Mouse (Mus musculus) adrenal gland, postnatal 4 days (tissue): Measurements from ENCODE around the gene Tox4. TPM values are rescaled to one million over a fixed set of nuclear protein-coding genes. Genes with fewer than 3 reads are reported as not detected.
A peak's percentile ranks its signal among the peaks of the same experiment; 100 is the strongest.
"Not testable (repeated sequence)": the region's sequence is repeated elsewhere in the genome, so short reads cannot be mapped to it uniquely, and the experiment has no call there.

Experiments used
- DNase-seq, 2 experiments: peaks; one replicate each; pipeline ENCODE4 v3.0.0; 2021 to 2022; ENCODE audit warnings: low spot score in 2 of 2, mixed read lengths in 2 of 2
- long read RNA-seq, 2 experiments: library from polyadenylated mRNA; stranded (forward); transcript quantifications; one replicate each; pipeline ENCODE4 v2.0.0; 2021
- total RNA-seq, 2 experiments: library from RNA; stranded (reverse); gene quantifications; 2 replicates each; pipeline ENCODE4 v1.2.3; 2021

Gene Tox4
- 10 to 100 TPM; 61.8 to 62.0 TPM for total RNA-seq
- long read RNA-seq, experiment 1, full-length matches to known transcripts: 1 of 36 reads
- long read RNA-seq, experiment 1, partial matches to known transcripts: 33 of 36 reads
- long read RNA-seq, experiment 1, other reads (novel, unspliced or antisense): 2 of 36 reads
- long read RNA-seq, experiment 2, full-length matches to known transcripts: 6 of 93 reads
- long read RNA-seq, experiment 2, partial matches to known transcripts: 83 of 93 reads
- long read RNA-seq, experiment 2, other reads (novel, unspliced or antisense): 4 of 93 reads

DNA sequence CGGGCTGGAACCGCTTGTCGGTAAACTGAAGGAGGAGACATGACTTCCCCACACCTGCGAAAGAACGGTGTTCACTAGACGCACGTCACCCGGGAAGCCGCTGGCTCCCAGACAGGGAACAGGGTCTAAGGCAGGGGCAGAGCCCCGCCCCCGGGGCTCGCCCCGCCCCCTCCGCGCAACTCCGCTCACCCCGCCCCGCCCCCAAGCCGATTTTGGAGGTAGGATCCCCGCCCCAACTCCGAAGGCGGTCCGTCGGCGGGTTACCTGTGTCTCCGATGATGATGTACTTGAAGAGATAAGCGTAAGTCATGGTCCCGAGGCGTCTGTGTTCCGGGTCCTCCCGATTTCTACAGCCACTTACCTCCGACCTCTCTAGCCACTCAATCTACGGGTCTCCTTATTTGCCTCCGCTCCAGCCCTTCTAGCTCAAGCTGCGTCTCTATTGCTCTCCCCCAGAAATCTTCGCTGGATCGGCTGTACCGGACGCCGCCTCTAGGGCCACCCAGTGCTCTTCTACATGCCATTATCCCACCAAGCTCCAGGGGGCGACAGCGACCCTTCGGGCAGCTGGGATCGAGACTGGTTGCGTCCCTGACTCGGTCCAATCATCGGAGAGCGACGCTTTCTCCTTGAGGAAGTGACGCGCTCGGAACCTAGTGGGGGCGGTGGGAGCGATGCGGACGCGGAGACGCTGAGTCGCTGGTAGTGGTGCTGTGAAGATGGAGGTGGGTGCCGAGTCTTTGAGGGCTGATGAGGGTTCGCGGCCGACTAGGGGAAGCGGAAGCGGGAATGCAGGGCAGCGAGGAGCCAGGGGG is at the start of gene Tox4, which contains the start of gene Rab2b:
Gene Tox4 (plus strand): TSS at position 215 of the 815 bp plus-strand sequence.
Gene Rab2b (minus strand): TSS at position 614 of the 815 bp plus-strand sequence.
- DNase-seq: peak; percentile 91 to 98

DNA sequence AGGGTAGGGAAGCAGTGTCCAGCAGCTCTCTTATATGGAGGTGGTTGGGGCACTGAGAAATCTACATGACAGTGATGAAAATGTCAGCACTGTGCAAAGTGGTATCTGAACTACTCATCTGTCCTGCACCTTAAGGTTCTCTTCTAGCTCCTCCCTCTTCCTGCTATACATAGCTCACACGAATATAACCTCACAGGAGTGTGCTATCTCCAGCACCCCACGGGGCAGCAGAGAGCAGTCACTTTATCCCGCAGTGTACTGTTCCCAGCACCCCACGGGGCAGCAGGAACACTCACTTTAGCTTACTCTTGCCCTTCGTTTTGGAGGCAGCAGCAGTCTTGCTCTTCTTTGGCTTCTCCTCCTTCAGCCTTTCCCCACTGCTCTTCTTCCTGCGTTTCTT is 46.7 kb upstream of the Tox4 start:
- no peak for DNase-seq

DNA sequence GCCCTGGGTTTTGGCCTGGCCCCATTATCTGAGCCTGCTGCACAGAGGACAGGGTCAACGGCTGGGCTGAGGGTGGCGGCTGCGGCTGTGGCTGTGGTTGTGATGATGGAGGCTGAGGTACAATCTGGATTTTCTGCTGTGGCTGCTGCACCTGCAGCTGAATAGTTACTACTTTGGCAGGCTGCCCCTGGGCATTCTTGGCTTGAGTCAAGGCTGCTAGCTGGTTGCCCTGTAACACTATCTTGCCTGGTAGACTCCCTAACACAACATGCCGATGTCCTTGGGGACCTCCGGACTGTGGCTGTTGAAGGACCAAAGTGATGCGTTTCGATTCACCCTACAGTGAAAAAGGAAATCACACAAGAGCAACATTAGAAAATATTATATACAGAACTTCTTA is 43.8 kb upstream of the Tox4 start:
- peak in 1 of 2 experiments; percentile 21 for DNase-seq

DNA sequence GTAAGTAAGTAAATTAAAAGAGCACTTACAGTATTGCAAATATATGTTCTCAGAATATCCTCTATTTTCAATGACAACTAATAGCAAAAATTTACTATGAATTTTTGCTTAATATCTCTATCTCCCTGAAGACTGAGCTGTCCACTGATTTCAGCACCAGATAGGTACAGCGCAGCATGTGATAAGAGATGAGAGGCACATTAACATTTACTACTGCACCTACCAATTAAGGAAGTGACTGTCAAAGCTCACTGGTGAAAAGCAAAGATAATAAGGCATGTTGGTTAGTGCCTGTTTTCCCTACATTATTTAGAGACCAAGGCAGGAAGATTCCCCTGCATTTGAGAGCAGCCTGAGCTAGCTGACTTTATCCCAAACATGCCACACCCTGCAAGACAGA is 42.7 kb upstream of the Tox4 start:
- DNase-seq: no peak

DNA sequence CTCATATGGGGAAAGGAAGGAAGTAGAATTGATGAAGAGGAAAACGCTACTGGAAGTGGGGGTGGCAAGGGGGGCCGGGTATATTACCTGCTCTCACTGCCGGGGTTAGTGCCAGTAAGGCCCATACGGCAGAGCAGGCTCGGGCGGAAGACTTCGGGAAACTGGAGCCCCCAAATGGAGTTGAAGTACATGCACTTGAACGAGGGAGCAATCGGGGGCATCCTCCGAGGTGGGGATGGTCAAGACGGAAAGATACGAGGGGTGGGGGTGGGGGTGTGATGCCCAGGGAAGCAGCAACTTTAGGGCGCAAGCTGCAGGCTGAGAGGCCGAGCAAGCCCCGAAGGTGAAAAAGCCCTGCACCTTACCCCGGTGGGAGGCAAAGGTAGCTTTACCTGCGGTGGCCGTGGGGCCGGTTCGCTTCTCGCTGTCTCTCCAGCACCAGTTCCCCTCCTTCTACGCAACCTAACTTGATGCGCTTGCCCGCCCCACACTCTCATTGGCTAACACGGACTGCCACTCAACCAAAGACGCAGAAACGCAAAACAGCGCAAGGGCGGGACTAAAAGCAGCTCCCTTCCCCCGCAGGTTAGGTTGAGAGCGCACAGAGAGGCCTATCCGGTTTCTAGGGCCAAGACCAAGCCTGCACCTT is 34.8 kb upstream of the Tox4 start:
- peak; percentile 97 to 99 for DNase-seq

DNA sequence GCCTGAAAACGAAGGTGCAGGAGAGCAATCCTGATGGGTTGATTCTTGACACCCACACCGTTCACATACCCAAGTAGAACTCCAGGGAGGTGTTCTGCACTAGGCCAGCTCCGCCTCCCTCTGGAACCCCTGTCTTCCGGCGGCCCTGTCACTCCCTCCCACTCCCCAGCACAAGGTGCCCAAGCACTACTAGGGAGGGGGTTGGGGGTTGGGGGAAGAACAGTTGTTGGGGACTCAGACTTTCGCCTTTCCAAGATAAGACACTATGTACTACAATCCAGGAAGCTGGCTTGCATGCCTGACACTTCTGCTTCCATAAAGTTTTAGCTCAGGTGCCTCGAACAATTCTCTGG is 34.3 kb upstream of the Tox4 start:
- DNase-seq: no peak

DNA sequence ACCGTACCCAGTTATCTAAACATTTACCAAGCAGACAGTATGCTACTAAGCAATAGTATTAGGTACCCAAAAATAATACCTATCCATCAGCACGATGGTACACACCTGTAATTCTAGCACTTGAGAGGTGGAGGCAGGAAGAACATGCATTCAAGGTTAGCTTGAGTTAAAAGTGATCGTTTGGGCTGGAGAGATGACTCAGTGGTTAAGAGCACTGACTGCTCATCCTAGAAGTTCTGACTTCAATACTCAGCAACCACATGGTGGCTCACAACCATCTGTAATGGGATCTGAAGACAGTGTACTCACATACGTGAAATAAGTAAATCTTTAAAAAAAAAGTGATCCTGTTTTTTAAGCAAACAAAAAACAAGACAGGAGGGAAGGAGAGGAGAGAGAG is 32.8 kb upstream of the Tox4 start:
- no peak for DNase-seq

DNA sequence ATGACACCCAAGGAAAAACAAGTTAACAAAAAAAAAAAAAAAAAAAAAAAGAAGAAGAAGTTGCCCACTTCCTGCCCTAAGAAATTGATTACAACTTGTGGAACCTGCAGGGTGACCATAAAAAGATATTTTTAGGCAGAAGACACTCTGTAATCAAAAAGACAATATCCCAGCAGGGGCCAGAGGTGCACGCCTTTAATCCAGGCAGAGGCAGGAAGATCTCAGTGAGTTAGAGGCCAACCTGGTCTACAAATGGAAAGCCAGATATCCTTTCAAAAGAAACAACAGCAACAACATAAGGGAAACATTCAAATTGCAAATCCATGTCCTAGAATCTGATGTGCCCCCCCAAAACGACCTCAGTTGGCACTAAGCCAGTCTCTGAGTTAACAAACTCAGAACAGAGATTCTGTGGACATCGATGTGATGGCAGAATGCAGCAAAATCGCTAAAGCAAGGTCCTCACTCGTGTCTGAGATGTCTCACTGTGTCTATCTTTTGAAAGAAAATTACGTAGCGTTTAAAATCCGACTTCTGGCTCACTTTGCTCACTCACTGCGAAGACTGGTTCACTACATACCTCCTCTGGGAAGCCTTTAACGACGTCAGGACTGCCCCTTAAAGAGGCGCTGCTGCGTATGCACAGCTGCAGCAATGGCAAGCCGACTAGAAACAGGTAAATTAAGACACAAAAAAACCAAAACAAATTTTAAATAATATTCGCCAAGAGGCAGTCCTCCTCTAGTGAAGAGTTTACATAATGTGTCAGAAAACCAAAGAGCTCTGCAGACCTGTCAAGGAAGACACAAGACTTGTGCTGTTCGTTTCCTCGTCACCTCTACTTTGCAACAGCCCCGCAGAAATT is 22.4 kb upstream of the Tox4 start:
- no peak for DNase-seq

DNA sequence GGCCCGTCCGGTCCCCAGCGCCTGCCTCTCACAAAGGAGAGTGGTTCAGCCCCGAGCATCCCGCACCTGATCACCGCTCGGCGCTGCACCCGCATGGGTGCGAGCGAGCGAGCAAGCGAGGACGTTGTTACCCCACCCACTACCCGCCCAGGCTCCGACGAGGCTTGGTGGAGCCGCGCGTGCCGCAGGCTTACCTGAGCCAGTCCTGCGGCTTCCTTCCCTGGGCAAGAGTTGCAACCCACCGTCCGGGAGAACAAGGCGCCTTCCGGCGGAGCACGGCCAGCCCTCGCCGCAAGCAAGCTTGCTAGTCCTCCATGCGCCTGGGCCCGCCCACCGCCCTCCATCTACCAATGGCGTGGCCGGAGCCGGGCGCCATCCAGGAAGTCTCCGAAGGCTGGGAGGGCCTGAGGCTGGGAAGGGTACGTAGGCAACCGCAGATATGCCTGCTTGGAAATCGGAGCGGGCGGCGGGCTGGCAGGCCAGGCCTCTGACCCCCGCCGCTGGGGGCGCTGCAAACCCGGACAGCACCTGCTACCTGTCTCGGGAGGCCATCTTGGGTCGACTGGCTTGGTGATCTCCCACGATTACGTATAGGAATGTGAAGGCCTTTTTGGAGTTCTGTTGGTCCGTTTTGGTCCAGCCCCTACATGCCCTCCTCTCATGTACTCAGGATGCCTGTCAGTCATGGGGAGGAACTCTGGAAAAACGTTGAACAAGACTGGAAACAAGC is 21.3 kb upstream of the Tox4 start, which contains the start of gene Chd8:
Gene Chd8 (minus strand): TSS at position 297 of the 730 bp plus-strand sequence.
- DNase-seq: peak; percentile 93 to 97

DNA sequence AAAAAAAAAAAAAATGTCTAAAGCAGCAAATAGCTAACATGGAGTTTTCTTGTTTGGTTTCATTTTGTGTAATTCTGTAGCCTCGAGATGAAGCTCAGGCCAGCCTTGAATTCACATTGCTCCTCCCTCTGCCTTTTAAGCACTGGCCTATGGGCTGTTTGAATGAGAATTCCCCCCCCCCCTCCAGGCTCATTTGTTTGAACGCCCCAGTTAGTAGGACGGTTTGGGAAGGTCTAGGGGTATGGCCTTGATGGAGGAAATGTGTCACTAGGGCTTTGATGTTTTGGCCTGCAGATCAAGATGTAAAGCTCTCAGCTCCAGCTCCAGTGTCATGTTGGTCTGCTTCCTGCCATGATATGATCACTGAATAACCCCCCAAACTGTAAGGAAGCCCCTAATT is 6.2 kb upstream of the Tox4 start:
- DNase-seq: no peak

DNA sequence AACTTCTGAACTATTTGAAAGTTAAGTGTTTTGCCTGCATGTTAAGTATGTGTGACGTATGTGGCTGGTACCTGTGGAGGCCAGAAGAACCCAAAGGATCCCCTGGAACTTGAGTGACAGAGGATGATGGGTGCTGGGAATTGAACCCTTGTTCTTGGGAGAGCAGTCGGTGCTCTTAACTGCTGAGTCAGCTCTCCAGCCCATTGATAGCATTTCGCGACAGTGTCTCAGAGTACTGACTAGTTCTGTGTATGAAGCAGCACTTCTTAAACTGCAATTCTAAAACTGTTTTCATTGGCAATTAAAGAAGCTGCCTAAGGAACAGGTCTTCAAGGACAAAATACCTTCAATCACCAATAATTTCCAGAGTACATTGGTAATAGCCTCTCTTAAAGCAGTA is 1.7 kb upstream of the Tox4 start:
- DNase-seq: no peak

DNA sequence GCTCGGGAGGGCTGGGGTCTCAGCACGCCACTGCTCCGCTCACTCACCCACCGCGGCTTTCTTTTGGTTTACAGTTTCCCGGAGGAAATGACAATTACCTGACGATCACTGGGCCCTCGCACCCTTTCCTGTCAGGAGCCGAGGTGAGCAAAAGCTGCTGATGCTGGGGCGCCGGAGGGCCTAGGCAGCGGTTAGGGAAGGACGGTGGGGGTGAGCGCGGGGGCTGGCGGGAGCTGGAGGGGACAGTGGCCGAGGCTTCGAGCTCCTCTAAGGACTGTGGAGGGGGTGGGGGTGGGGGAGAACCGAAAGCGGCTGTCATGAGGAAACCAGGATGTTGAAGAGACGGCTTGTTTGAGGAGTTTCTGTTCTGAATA is 788 bp downstream of the Tox4 start:
- no peak for DNase-seq

DNA sequence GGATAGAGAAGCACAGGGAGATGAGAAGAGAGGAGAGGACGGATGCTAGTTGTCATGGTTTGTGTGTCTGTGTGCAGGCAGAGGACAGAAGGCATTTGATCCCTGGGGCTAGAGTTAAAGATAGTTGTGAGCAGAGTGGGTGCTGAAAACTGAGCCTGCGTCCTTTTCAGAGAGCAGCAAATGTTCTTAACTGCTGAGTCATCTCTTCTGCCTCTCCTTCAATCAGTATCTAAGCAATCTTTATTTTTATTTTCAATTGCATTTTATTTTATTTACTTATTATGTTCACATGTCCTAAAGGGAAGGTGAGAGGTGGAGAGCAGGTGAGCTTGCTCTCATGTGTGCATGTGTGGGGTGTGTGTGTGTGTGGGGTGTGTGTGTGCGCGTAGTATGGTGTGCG is 4.7 kb downstream of the Tox4 start:
- no peak for DNase-seq

DNA sequence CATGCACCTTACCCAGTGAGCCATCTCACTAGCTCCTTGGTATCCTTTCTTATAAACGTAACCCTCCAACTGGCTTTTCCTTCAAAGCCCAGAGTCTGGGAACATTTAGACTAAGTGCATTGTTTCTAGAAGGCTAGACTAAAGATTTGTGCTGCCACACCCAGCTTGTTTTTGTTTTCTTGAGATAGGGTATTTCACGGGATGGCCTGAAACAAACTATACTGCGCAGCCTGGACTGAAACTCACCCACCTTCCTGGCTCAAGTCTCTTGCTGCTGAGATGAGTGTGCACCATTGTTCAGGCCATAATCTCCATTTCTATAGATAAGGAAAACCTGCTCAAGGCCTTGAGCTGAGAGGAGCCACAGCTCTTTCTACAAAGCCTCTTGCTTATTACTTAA is 5.2 kb downstream of the Tox4 start:
- DNase-seq: no peak

DNA sequence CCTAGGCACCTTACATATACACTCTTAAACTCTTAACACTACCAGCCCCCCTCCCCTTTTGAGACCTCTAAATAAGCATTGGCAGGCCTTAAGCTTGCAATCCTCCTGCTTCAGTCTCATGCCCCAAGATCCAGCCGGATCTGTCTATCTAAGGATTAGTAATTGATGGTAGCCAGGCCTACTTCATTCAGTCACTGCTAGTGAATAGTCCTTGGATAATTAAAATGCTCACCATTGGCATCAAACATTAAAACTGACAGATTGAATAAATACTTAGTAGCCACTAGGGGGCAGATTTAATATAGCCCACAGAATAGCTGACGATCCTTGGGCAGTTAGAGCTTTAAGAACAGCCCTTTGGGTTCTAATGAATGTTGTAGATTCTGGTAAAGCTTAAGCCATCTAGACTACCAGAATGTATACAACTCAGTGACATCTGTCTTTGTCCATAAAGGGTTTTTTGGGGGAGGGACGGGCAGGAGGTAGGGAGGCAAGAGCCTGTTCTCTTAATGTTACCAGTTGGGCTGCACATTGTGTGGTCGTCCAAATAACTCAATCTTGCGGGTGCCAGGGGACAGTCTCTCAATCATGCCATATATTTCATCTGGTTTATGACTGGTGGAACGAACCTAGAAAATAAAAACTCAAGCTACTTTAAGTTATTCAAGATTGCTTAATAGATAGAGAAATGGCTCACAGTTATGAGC is 16.8 kb downstream of the Tox4 start:
- no peak for DNase-seq

DNA sequence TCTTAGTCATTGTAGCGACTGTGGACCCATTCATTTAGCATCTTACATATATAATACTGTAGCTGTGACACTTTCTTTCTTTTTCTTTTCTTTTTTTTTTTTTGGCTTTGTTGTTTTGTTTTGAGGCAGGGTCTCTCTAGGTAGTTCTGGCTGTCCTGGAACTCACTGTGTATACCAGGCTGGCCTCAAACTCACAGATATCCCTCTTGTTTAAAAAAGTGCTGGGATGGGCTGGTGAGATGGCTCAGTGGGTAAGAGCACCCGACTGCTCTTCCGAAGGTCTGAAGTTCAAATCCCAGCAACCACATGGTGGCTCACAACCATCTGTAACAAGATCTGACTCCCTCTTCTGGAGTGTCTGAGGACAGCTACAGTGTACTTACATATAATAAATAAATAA is 24.6 kb downstream of the Tox4 start:
- DNase-seq: not testable (repeated sequence)

DNA sequence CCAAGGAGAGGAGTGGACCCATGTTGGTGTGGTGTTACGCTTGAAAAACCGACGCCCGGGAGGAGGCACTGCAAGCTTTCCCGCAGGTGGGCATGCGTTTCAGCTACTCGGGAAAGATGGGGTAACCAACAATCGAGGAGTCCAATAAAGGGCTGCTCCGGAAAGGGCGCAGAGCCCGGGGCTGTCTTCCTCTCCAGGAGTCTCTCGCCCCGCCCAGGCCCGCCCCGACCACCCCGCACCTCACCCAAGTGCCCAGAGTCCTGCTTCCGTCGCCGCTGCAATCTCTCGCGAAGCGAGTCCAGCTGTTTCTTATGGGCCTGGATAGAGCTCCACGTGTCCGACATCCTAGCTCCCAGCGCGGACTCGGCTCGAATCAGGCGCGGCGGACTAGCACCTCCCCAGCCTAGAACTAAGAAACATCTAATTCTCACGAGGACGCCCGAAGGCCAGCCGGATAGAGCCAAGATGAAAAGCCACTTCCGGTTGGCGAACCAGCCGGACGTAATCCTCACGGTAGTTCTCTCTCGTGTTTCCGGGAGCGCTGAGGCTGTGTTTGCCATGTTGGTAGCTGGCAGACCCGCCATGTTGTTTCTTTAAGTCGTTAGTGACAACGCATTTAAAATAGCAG is 25.8 kb downstream of the Tox4 start, which contains the start of gene Mettl3:
Gene Mettl3 (minus strand): TSS at position 485 of the 628 bp plus-strand sequence.
- peak; percentile 64 to 75 for DNase-seq

DNA sequence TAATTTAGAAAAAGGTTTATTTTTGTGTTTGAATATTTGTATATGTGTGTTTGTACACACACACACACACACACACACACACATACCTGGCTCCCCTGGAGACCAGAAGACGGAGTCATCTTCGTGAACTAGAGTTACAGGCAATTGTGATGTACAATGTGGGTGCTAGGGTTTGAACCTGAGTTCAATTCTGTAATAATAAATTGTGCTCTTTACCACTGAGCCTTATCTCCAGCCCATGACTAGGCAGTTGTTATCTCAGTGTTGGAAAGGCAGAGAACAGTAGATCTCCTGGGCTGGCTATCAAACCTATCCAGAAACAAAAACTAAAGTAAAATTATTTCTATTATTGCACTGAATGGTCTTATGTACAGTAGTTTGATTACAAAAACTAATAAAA is 27.2 kb downstream of the Tox4 start:
- DNase-seq: no peak

DNA sequence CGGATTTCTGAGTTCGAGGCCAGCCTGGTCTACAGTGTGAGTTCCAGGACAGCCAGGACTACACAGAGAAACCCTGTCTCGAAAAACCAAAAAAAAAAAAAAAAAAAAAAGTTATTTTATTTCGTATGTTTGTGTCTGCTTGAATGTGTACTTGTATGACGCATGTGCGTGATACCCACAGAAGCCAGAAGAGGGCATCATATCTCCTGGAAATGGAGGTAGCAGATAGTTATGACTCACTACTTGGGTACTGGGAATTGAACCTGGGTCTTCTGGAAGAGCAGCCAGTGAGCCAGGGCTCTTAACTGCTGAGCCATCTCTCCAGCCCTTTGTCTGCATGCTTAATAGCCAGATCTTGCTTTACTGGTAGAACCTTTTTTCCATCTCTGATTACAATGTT is 31.4 kb downstream of the Tox4 start:
- DNase-seq: not testable (repeated sequence)
